Mouse (Mus musculus) embryonic facial prominence, embryonic 10.5 days (tissue): ENCODE results near the gene Cpne8. TPM values are rescaled to one million over a fixed set of nuclear protein-coding genes. Genes with fewer than 3 reads are reported as not detected.

Source experiments
- DNase-seq: peaks from one replicate; pipeline ENCODE4 v3.0.0-alpha.2; 2017; ENCODE audit warnings: low spot score
- H3K27ac ChIP-seq: fragments of 300-500 bp; sonication (generic); replicated peaks from 2 replicates; pipeline ENCODE4 v1.5.1; 2016; ENCODE audit warnings: mild to moderate bottlenecking
- H3K27me3 ChIP-seq: fragments of 300-500 bp; sonication (generic); replicated peaks from 2 replicates; pipeline ENCODE4 v1.6.1; 2016; ENCODE audit warnings: low read depth, mild to moderate bottlenecking; ENCODE audit not compliant: poor library complexity, severe bottlenecking
- H3K36me3 ChIP-seq: fragments of 300-500 bp; sonication (generic); replicated peaks from 2 replicates; pipeline ENCODE4 v1.6.1; 2016; ENCODE audit warnings: mild to moderate bottlenecking, moderate library complexity
- H3K4me1 ChIP-seq: fragments of 300-500 bp; sonication (generic); 2 replicates; pipeline ENCODE4 v1.6.1; 2016
- H3K4me3 ChIP-seq: fragments of 300-500 bp; sonication (generic); 2 replicates; pipeline ENCODE4 v1.5.1; 2016; ENCODE audit warnings: mild to moderate bottlenecking, moderate library complexity
- H3K9me3 ChIP-seq: fragments of 300-500 bp; sonication (generic); 2 replicates; pipeline ENCODE4 v1.6.1; 2016; ENCODE audit warnings: mild to moderate bottlenecking
- WGBS: fragments of 180-500 bp; shearing (Covaris S2); methylation state at CpG from one replicate; pipeline ENCODE4 v1.1.7; 2016; 5-methylcytosine and 5-hydroxymethylcytosine counted together
- polyA plus RNA-seq: library from polyadenylated mRNA; unstranded; fragments of >200 nt; fragmentation: Nextera tagmentation; extraction: Ambion mirVana; gene quantifications from 2 replicates; pipeline ENCODE4 v1.2.1, GENCODE M21; 2016

Gene Cpne8
- 3.0 and 4.0 TPM in 2 replicates for polyA plus RNA-seq

DNA sequence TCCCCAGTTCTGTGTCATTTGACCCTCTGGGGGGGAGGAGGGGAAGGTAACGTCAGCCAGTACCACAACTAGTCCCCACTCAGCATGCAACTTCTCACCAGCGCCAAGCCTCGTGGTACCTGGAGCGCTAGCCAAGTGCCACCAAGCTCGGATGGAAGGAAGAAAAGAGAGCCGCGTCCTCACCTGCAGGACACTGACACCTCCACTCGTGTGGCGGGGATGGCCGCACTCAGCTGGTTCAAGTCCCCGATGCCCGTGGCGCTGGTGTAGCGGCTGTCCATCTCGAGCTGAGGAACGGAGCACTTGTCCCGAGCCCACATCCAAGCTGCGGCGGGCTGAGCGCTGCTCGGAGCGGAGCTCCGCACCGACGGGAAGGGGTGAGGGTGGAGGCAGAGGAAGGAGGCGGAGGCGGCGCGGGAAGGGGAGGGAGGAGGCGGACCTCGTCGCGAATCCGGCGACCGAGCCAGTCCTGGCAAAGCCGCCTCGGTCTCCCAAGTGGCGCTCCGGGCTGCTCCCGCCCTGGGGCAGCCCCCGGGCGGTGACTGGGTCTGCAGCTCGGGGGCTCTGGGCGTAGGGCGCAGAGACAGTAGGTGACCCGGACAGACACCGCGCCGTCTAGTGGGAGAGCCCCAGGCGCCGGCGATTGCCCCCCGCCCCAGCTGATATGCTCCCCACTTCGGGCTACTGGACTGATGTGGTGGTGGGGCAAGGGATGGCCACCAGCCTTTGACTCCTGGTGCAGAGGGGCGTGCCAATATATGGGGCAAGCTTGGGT, at the start of gene Cpne8:
Cpne8 (minus strand) TSS at position 448 of the 775 bp plus-strand sequence.
- WGBS = under 1% methylated on average over 52 of the region's 56 CpGs
- Histone ChIP-seq H3K4me1 (peaks cover 26% of the 10 kb centered on the region), H3K27me3 (peaks cover 27% of the 10 kb centered on the region), H3K9me3 (no peaks in the 10 kb centered on the region), H3K4me3 (peak within 1 kb of the TSS; percentile 63), H3K36me3 (no peaks in the 10 kb centered on the region), H3K27ac (peak within 1 kb of the TSS; percentile 72)
- DNase-seq = peak; percentile 78

DNA sequence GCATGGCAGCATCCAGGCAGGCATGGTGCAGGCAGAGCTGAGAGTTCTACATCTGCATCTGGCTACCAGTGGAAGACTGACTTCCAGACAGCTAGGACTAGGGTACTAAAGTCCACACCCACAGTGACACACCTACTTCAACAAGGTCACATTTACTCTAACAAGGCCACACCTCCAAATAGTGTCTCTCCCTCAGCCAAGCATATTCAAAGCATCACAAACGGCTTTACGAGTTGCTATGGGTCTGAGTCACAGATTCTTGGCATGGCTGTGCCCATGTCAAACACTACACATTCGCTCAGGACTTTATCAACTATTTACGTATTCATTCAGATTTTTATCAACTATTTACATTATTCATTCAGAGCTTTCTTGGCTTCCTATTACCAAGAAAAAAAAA, 38.5 kb upstream of the Cpne8 start:
- Histone ChIP-seq H3K36me3 (no peaks in the 10 kb centered on the region), H3K27ac (no peak overlapping the region), H3K4me1 (no peaks in the 10 kb centered on the region), H3K4me3 (no peak overlapping the region), H3K27me3 (no peaks in the 10 kb centered on the region), H3K9me3 (no peaks in the 10 kb centered on the region)
- WGBS = 94% methylated on average over 4 of the region's 4 CpGs
- DNase-seq = no peak

DNA sequence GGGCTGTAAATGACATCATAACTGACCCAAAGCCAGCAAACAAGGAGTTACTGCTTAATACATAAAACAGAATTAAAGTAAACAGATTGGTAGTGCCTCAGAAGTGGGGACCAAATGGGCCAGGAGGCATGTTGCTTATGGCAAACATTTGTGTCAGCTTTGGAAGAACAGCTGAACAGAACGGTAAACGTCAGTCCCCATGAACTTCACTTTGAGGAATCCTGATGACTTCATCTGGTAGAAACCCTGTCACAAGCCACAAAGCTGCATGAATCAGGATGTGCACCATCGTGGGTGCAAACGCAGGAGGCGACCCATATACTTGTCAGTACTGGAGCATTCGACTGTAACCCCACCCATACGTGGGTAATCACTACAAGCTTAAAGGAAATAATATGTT, 30.1 kb upstream of the Cpne8 start:
- H3K4me1 ChIP-seq = no peaks in the 10 kb centered on the region
- no peak overlapping the region for H3K27ac ChIP-seq
- no peak overlapping the region for H3K4me3 ChIP-seq
- no peak for DNase-seq
- H3K9me3 ChIP-seq = no peaks in the 10 kb centered on the region
- WGBS = 88% methylated on average over 7 of the region's 7 CpGs
- no peaks in the 10 kb centered on the region for H3K36me3 ChIP-seq
- H3K27me3 ChIP-seq = no peaks in the 10 kb centered on the region

DNA sequence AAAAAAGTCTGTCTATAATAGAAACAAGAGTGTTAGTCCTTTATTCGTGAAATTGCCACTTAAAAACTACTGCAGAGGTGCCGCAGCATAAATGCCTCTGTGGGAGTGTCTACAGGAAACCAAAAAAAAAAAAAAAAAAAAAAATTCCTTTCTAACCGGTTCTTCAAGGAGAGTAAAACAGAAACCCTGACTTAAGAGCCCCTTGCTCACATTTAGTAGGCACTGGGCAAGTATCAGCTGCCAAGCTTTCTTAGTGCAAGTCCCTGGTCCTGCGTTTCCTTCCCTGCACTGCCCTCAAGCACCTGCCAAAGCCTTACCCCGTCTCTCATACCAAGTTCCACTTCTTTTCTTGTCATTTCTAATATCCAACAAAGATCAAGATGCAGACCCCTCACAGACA, 25.1 kb upstream of the Cpne8 start:
- no peak overlapping the region for H3K4me3 ChIP-seq
- WGBS = 68% methylated on average over 5 of the region's 5 CpGs
- H3K27me3 ChIP-seq = no peaks in the 10 kb centered on the region
- DNase-seq = no peak
- H3K4me1 ChIP-seq = no peaks in the 10 kb centered on the region; the same call in 1 of the 2 replicates
- no peaks in the 10 kb centered on the region for H3K36me3 ChIP-seq
- H3K27ac ChIP-seq = no peak overlapping the region
- H3K9me3 ChIP-seq = no peaks in the 10 kb centered on the region

DNA sequence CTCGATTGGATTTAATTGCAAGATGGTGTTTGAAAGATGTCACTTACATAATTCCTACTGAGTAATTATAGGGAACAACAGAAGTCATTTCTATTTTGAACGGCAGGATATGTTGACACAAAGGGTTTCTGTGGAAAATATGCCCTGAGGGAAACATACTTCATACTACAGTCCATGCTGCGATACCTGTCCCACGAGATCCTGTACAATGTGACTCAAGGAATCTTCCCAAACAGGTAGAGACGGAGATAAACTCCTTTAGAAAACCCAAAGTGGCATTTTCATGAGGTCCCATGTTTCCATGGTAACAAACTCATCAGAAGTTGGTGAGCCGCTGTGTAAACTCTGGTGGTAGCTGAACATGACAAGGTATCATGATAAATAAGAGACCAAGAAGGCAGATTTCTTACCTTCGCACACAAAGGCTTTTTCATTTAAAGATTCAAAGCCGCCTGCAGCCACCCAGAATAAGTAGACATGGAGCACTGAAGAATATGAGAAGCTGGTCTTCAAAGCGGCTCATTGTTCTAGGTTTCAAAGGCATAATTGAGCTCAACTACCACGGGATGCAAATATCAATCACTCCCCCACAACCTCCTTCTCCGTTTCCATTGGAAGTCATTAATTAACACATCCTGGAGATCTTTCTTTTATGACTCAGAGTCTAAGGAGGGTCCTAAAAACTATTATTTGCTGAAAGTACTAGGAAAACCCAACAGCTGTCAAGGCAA, 24.4 kb upstream of the Cpne8 start:
- 70% methylated on average over 11 of the region's 11 CpGs for WGBS
- Histone ChIP-seq H3K36me3 (no peaks in the 10 kb centered on the region), H3K27me3 (no peaks in the 10 kb centered on the region), H3K27ac (no peak overlapping the region), H3K9me3 (no peaks in the 10 kb centered on the region), H3K4me3 (no peak overlapping the region), H3K4me1 (no peaks in the 10 kb centered on the region; the same call in 1 of the 2 replicates)
- no peak for DNase-seq

DNA sequence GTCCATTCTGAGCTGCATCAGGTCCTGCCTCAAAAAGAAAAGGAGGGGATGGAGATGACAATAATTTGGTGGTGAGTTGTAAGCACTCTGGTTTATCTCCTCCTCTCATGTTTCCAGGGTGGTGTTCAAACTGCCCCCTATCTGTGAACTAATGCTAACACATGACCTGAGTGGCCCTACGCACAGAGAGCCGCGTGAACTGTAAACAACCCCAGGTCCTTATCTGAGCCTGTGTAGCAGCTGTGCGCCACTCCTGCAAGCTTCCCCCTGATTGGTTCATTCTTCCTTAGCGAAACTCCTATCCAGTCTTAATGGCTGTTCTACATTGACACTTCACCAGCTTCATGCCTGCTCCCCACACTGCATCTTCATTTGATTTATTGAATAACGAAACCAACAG, 7.5 kb upstream of the Cpne8 start:
- Histone ChIP-seq H3K4me1 (no peaks in the 10 kb centered on the region), H3K27ac (no peak overlapping the region), H3K9me3 (0 out of 2 replicates have a peak, but pooled peaks cover 3% of the 10 kb centered on the region), H3K27me3 (no peaks in the 10 kb centered on the region), H3K36me3 (no peaks in the 10 kb centered on the region), H3K4me3 (no peak overlapping the region)
- DNase-seq = no peak
- WGBS = 91% methylated on average over 6 of the region's 6 CpGs

DNA sequence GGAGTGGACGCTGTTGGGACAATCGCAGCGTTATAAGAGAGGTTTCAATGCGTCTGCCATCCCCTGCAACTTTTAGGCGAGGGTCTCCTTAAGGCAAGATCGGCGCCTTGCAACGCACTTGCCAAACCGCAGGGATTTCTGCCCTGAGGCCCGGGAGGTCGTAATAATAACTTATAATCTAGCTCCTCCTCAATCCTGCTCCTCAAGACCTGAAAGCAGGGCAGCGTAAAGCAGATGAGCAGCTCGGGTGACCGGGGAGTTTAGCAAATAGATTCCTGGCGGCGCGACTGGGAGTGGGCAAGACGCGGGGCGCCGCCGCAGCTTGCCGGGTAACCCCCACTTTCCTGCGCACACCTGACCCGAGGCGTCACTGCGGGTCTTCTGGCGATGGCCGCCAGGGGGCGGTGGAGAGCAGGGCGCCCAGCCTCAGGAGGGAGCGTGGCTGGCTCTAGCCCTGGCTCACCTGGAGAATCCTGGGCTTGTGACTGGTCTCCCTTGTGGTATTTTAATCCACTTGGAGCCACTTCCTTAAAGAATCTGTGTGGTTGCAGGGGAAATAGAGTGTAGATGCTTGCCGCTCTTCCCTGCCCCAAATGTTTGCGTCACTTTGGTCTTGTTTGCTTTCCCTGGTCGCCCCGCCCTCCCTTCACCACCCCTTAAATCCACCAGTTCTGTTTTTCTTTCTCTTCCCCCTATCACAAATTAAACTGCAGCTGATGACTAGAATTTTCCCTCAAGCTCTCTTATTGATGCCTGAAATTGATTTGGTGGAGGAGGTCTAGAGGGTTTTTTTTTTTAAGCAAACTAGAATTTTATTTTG, 738 bp upstream of the Cpne8 start:
- peak overlapping the region; percentile 63 for H3K4me3 ChIP-seq
- 3% methylated on average over 36 of the region's 36 CpGs for WGBS
- H3K27me3 ChIP-seq = peaks cover 27% of the 10 kb centered on the region
- peak overlapping the region; percentile 72 for H3K27ac ChIP-seq
- peaks cover 26% of the 10 kb centered on the region for H3K4me1 ChIP-seq
- no peaks in the 10 kb centered on the region for H3K9me3 ChIP-seq
- H3K36me3 ChIP-seq = no peaks in the 10 kb centered on the region
- peak; percentile 85 for DNase-seq

DNA sequence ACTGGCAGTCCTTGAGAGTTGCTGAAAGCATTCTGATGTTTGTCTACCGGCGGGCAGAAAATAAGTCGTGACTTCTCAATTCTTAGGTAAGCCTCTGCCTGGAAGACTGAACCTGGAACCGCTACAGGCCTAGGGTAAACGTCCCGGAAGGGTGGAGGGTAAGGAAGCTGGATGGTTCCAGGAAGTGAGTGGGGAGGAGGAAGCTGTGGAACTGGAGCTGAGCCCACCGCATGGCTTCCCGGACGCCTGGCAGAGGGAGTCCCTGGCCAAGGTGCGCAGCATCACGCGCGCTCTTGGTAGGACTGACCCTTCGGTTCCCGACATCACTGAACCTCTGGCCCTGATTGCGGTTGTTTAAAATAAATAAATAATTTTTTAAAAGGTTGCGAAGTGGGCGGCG, 744 bp downstream of the Cpne8 start:
- Histone ChIP-seq H3K4me3 (peak overlapping the region; percentile 63), H3K4me1 (peaks cover 26% of the 10 kb centered on the region), H3K27ac (no peak overlapping the region), H3K27me3 (peaks cover 27% of the 10 kb centered on the region), H3K36me3 (no peaks in the 10 kb centered on the region), H3K9me3 (no peaks in the 10 kb centered on the region)
- peak; percentile 43 for DNase-seq
- 3% methylated on average over 19 of the region's 19 CpGs for WGBS

DNA sequence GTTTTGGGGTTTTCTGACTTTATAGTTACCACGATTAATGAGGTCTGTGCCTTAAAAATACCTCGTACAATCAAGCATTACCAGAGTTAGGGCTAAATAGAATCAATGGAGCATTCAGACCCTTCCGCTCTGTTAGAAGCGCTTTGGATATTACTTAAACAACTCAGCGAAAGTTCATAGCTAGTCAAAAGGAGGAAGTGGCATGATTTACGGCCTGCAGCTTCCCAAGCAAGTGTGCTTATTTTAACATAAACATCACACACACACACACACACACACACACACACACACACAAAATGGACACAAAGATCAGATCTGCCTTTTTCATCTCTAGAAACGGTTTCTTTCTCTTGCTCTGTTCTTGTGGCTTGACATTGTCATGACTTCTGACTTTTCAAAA, 9.7 kb downstream of the Cpne8 start:
- no peak for DNase-seq

DNA sequence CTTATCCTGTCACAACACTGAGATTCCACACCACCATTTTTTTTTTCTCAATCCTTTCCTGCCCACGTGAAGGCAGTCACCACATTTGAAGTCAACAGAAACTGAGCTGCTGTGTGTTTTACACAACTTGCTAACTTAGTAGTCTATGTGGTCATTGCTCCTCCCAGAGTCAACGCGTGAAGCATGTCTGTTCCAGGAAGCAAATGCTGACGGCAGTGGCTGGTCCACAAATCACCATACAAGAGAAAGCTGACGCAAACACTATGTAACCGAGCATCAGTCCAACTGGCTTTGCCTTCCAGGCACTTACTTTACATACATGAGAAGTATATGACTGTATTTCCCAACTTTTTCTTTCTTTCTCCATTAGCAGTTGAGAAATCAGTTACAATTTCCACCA, 12.3 kb downstream of the Cpne8 start:
- no peak overlapping the region for H3K4me3 ChIP-seq
- H3K36me3 ChIP-seq = no peaks in the 10 kb centered on the region
- H3K27me3 ChIP-seq = no peaks in the 10 kb centered on the region
- DNase-seq = no peak
- H3K9me3 ChIP-seq = no peaks in the 10 kb centered on the region
- WGBS = 90% methylated on average over 6 of the region's 6 CpGs
- no peaks in the 10 kb centered on the region for H3K4me1 ChIP-seq
- H3K27ac ChIP-seq = no peak overlapping the region

More for the DNA sequence above, 9.7 kb downstream of the Cpne8 start:
- no peaks in the 10 kb centered on the region for H3K36me3 ChIP-seq
- no peak overlapping the region for H3K27ac ChIP-seq
- no peak overlapping the region for H3K4me3 ChIP-seq
- H3K4me1 ChIP-seq = no peaks in the 10 kb centered on the region
- H3K9me3 ChIP-seq = no peaks in the 10 kb centered on the region
- no peaks in the 10 kb centered on the region for H3K27me3 ChIP-seq
- 77% methylated on average over 7 of the region's 7 CpGs for WGBS

DNA sequence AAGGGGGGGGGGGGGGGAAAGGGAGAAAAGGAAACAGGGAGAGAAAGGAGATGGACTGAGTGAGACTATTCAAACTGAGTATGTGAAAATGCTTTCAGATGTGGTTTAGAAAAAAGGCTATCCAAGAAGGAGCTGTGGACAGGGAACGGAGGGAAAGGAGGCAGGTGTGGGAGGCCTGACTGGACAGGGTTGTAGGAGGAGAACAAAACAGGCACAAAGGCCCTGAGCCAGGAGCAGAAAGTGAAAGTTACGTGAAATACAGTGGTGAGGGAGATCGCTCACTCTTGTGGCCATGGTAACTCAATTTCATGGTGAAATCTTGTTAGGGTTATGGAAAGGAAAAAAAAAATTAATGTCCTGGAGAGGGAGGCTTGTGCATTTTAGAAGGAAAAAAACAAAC, 14.6 kb downstream of the Cpne8 start:
- H3K27ac ChIP-seq = no peak overlapping the region
- H3K4me1 ChIP-seq = no peaks in the 10 kb centered on the region
- H3K27me3 ChIP-seq = no peaks in the 10 kb centered on the region
- 79% methylated on average over 3 of the region's 3 CpGs for WGBS
- no peaks in the 10 kb centered on the region for H3K36me3 ChIP-seq
- no peak for DNase-seq
- H3K9me3 ChIP-seq = no peaks in the 10 kb centered on the region
- no peak overlapping the region for H3K4me3 ChIP-seq

DNA sequence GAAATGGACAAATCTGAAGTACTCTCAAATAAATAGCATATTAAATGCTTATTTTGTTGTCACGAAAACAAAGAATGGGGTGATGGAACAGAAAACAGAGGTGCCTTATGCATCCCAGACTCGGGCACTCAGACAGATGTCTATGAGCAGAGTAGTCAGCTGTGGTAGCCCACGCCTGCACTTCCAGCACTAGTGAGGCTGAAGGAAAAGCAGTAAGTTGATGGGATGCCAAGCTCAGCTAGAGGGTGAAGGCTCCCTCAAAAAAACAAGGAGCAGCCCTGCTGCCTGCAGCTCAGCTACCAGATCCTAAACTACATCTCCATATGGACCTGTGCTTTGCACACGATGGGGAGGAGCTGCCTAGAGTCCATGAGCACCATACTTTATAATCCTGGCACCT, 15.6 kb downstream of the Cpne8 start:
- DNase-seq = no peak
- H3K27me3 ChIP-seq = no peaks in the 10 kb centered on the region
- no peaks in the 10 kb centered on the region for H3K4me1 ChIP-seq
- H3K4me3 ChIP-seq = no peak overlapping the region
- H3K9me3 ChIP-seq = no peaks in the 10 kb centered on the region
- 80% methylated on average over 4 of the region's 4 CpGs for WGBS
- H3K27ac ChIP-seq = no peak overlapping the region
- H3K36me3 ChIP-seq = no peaks in the 10 kb centered on the region
